Mouse (Mus musculus) midbrain, embryonic 12.5 days (tissue): ENCODE data around the gene Wbp1. TPM values are rescaled to one million over a fixed set of nuclear protein-coding genes. Genes with fewer than 3 reads are reported as not detected.
A peak's percentile ranks its signal among the peaks of the same experiment; 100 is the strongest.

Experiments used
- ATAC-seq: fragments of 200-750 bp; cut with Nextera tagmentation; 2 replicates; pipeline ENCODE4 v1.8.0; 2017; ENCODE audit warnings: low read depth, moderate TSS enrichment, moderate library complexity; ENCODE audit not compliant: low FRiP score
- H3K27ac ChIP-seq: fragments of 300-500 bp; sonication (generic); replicated peaks from 2 replicates; pipeline ENCODE4 v1.5.1; 2016; ENCODE audit warnings: mild to moderate bottlenecking
- H3K27me3 ChIP-seq: fragments of 300-500 bp; sonication (generic); 2 replicates; pipeline ENCODE4 v1.6.1; 2016; ENCODE audit warnings: mild to moderate bottlenecking
- H3K36me3 ChIP-seq: fragments of 300-500 bp; sonication (generic); 2 replicates; pipeline ENCODE4 v1.6.1; 2016
- H3K4me1 ChIP-seq: fragments of 300-500 bp; sonication (generic); 2 replicates; pipeline ENCODE4 v1.6.1; 2016
- H3K4me2 ChIP-seq: fragments of 300-500 bp; sonication (generic); replicated peaks from 2 replicates; pipeline ENCODE4 v1.6.1; 2016; ENCODE audit warnings: mild to moderate bottlenecking, moderate library complexity
- H3K4me3 ChIP-seq: fragments of 300-500 bp; sonication (generic); 2 replicates; pipeline ENCODE4 v1.5.1; 2016; ENCODE audit warnings: mild to moderate bottlenecking
- H3K9ac ChIP-seq: fragments of 300-500 bp; sonication (generic); replicated peaks from 2 replicates; pipeline ENCODE4 v1.6.1; 2016; ENCODE audit warnings: mild to moderate bottlenecking, moderate library complexity
- H3K9me3 ChIP-seq: fragments of 300-500 bp; sonication (generic); 2 replicates; pipeline ENCODE4 v1.6.1; 2016; ENCODE audit warnings: mild to moderate bottlenecking
- WGBS: fragments of 180-500 bp; shearing (Covaris S2); methylation state at CpG from one replicate; pipeline ENCODE4 v1.1.7; 2016; 5-methylcytosine and 5-hydroxymethylcytosine counted together
- polyA plus RNA-seq: library from polyadenylated mRNA; unstranded; fragments of >200 nt; fragmentation: Nextera tagmentation; extraction: Ambion mirVana; gene quantifications from 2 replicates; pipeline ENCODE4 v1.2.1, GENCODE M21; 2016

The Wbp1 gene
- polyA plus RNA-seq, 1 experiment from 2014 or later: 223 TPM

GRCm38 (mm10) chr6:83122961-83123360, 1.6 kb upstream of the Wbp1 start:
- Histone ChIP-seq H3K27ac (no peak overlapping the region), H3K4me2 (peak overlapping the region; percentile 96), H3K4me3 (peak overlapping the region; percentile 84; the same call in 1 of the 2 replicates), H3K9ac (peak overlapping the region; percentile 95; the same call in 1 of the 2 replicates), H3K36me3 (peaks cover 19% of the 10 kb centered on the region), H3K27me3 (no peaks in the 10 kb centered on the region), H3K4me1 (peaks cover 57% of the 10 kb centered on the region), H3K9me3 (no peaks in the 10 kb centered on the region)
- 82% methylated on average over 5 of the region's 5 CpGs for WGBS
- ATAC-seq: no peak

- under 1% methylated on average over 47 of the region's 52 CpGs for WGBS
- Histone ChIP-seq H3K36me3 (peaks cover 27% of the 10 kb centered on the region), H3K9me3 (no peaks in the 10 kb centered on the region), H3K27ac (peak overlapping the region; percentile 99), H3K9ac (peak overlapping the region; percentile 95), H3K4me1 (peaks cover 62% of the 10 kb centered on the region), H3K4me2 (peak overlapping the region; percentile 96), H3K27me3 (no peaks in the 10 kb centered on the region), H3K4me3 (peak overlapping the region; percentile 84)
- peak; percentile 1 for ATAC-seq
Measured at GRCm38 (mm10) chr6:83121863-83122710, 728 bp upstream of the Wbp1 start.

- Histone ChIP-seq H3K9ac (peak overlapping the region; percentile 89), H3K36me3 (peaks cover 30% of the 10 kb centered on the region), H3K4me1 (peaks cover 74% of the 10 kb centered on the region), H3K27ac (peak overlapping the region; percentile 99; the same call in 1 of the 2 replicates), H3K27me3 (no peaks in the 10 kb centered on the region), H3K9me3 (no peaks in the 10 kb centered on the region), H3K4me2 (peak overlapping the region; percentile 78), H3K4me3 (peak overlapping the region; percentile 84)
- no peak for ATAC-seq
- WGBS: 62% methylated on average over 7 of the region's 7 CpGs
Measured at GRCm38 (mm10) chr6:83119734-83120051, 1.7 kb downstream of the Wbp1 start.

DNA sequence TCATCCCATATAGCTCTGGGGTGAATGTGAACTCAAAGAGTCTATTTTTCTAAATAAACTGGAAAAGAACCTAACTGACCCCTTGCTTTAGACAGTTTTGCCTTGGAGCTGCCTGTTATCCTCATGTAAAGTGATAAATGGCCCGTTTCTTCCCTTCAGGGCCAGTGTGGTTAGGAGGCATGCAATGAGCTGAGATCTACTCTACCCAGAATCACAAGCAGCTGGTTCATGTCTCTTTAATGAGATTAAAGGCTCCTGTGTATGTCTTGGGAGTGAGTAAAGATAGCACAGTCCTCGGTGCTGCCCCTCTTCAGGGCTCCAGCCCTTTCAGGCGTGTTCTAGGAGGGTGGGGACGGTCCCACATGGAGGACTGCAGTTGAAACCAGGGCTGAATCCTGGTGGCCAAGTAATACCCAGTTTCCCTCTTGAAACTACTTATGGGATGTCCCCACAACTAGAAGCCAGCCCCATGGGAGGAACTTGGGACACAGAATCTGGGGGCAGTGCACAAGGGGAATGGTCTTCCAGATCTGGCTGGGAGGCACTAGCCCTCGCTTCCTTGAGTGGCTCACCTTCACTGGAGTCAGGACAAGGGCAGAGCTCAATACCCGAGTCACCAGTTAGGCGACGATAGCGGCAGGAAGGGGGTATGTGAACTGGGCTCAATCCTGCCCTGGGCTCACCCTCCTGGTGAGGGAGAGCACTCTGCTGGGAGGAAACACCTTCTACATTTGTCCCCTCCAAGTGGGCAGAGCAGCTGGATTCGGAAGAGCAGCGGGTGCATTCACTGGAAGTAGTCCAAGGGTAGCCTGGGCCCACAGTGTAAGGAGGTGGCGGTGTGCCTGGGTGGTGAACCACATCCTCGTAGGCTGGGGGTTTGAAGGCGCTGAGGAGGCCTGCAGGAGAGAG, 2.3 kb downstream of the Wbp1 start:
- WGBS: 87% methylated on average over 14 of the region's 14 CpGs
- H3K4me3 ChIP-seq: peak overlapping the region; percentile 84; the same call in 1 of the 2 replicates
- no peak for ATAC-seq
- 0 out of 2 replicates have a peak overlapping the region, but pooled peaks have one; percentile 89 for H3K9ac ChIP-seq
- H3K9me3 ChIP-seq: no peaks in the 10 kb centered on the region
- no peaks in the 10 kb centered on the region for H3K27me3 ChIP-seq
- H3K36me3 ChIP-seq: peaks cover 30% of the 10 kb centered on the region
- H3K4me1 ChIP-seq: peaks cover 72% of the 10 kb centered on the region
- peak overlapping the region; percentile 78 for H3K4me2 ChIP-seq
- H3K27ac ChIP-seq: peak overlapping the region; percentile 10; the same call in 1 of the 2 replicates

DNA sequence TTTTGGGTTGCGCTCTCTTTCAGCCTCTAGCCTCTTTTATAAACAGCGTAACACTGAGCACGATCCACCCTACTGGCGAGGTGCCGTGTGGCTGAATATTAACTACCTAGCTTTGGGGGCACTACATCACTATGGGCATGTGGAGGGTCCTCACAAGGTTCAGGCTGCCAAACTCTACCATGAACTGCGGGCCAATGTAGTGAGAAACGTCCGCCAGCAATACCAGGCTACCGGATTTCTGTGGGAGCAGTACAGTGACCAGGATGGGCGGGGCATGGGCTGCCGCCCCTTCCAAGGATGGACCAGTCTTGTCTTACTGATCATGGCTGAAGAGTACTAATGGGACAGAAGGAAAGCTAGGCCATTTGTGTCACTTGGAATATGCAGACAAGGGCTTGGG, 3.0 kb downstream of the Wbp1 start:
- H3K4me1 ChIP-seq: peaks cover 65% of the 10 kb centered on the region
- WGBS: 84% methylated on average over 11 of the region's 11 CpGs
- no peak overlapping the region for H3K9ac ChIP-seq
- no peak overlapping the region; the same call in 1 of the 2 replicates for H3K27ac ChIP-seq
- H3K4me2 ChIP-seq: 0 out of 2 replicates have a peak overlapping the region, but pooled peaks have one; percentile 4
- H3K9me3 ChIP-seq: no peaks in the 10 kb centered on the region
- no peaks in the 10 kb centered on the region for H3K27me3 ChIP-seq
- ATAC-seq: no peak
- H3K36me3 ChIP-seq: peaks cover 30% of the 10 kb centered on the region
- H3K4me3 ChIP-seq: no peak overlapping the region

GRCm38 (mm10) chr6:83117616-83118015, 3.7 kb downstream of the Wbp1 start:
- no peak for ATAC-seq
- peak overlapping the region; percentile 24; the same call in 1 of the 2 replicates for H3K9ac ChIP-seq
- no peak overlapping the region for H3K27ac ChIP-seq
- peaks cover 30% of the 10 kb centered on the region for H3K36me3 ChIP-seq
- peak overlapping the region; percentile 6; the same call in 1 of the 2 replicates for H3K4me3 ChIP-seq
- H3K27me3 ChIP-seq: no peaks in the 10 kb centered on the region
- 88% methylated on average over 13 of the region's 13 CpGs for WGBS
- H3K4me2 ChIP-seq: no peak overlapping the region
- H3K4me1 ChIP-seq: peaks cover 57% of the 10 kb centered on the region
- no peaks in the 10 kb centered on the region for H3K9me3 ChIP-seq

DNA sequence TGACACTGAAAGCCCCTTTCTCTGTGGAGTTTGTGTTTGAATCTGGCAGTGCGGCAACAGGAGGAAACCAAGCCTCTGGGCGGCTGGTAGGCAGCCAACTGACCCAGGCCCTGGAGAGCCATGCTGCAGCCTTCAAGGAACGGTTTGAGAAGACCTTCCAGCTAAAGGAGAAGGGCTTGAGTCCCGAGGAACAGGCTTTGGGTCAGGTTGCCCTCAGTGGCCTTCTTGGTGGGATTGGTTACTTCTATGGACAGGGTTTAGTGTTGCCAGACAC, 4.3 kb downstream of the Wbp1 start:
- H3K9ac ChIP-seq: no peak overlapping the region
- H3K4me3 ChIP-seq: peak overlapping the region; percentile 78; the same call in 1 of the 2 replicates
- H3K27me3 ChIP-seq: no peaks in the 10 kb centered on the region
- H3K9me3 ChIP-seq: no peaks in the 10 kb centered on the region
- H3K4me1 ChIP-seq: peaks cover 52% of the 10 kb centered on the region
- H3K36me3 ChIP-seq: peaks cover 30% of the 10 kb centered on the region
- H3K4me2 ChIP-seq: peak overlapping the region; percentile 95; the same call in 1 of the 2 replicates
- H3K27ac ChIP-seq: no peak overlapping the region
- ATAC-seq: no peak
- 86% methylated on average over 4 of the region's 4 CpGs for WGBS

- Histone ChIP-seq H3K27ac (no peak overlapping the region), H3K4me1 (peaks cover 52% of the 10 kb centered on the region), H3K36me3 (peaks cover 30% of the 10 kb centered on the region)
Measured at GRCm38 (mm10) chr6:83116373-83117164, 4.8 kb downstream of the Wbp1 start.

DNA sequence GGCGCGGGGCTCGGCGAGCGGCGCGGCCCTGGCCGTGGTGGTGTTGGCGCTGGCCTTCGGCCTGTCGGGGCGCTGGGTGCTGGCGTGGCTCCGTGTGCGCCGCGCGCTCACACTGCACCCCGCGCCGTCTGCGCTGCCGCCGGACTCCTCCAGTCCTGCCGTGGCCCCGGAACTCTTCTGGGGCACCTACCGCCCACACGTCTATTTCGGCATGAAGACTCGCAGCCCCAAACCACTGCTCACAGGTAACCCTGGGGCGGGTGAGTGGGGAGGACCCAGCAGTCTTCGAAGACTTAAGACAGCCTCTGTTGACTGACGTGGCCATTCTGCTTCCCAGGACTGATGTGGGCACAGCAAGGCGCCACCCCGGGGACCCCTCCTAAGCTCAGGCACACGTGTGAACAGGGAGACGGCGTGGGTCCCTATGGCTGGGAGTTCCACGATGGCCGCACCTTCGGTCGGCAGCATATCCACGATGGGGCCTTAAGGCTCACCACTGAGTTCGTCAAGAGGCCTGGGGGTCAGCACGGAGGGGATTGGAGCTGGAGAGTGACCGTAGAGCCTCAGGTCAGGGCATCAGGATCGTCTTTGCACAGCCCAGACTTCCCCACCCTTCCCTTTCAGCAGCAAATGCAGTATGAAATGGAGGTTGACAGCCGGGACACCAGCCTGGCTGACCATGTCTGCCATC, 5.5 kb downstream of the Wbp1 start:
- Histone ChIP-seq H3K36me3 (peaks cover 30% of the 10 kb centered on the region), H3K4me1 (peaks cover 52% of the 10 kb centered on the region), H3K27me3 (no peaks in the 10 kb centered on the region), H3K4me2 (peak overlapping the region; percentile 95), H3K9me3 (no peaks in the 10 kb centered on the region), H3K9ac (peak overlapping the region; percentile 85), H3K27ac (peak overlapping the region; percentile 78), H3K4me3 (peak overlapping the region; percentile 78)
- WGBS: 2% methylated on average over 41 of the region's 48 CpGs
- peak; percentile 72 for ATAC-seq

More at GRCm38 (mm10) chr6:83116373-83117164, 4.8 kb downstream of the Wbp1 start:
- Histone ChIP-seq H3K9ac (peak overlapping the region; percentile 85), H3K27me3 (no peaks in the 10 kb centered on the region), H3K4me2 (peak overlapping the region; percentile 95), H3K9me3 (no peaks in the 10 kb centered on the region), H3K4me3 (peak overlapping the region; percentile 78)
- 82% methylated on average over 11 of the region's 11 CpGs for WGBS
- ATAC-seq: no peak

DNA sequence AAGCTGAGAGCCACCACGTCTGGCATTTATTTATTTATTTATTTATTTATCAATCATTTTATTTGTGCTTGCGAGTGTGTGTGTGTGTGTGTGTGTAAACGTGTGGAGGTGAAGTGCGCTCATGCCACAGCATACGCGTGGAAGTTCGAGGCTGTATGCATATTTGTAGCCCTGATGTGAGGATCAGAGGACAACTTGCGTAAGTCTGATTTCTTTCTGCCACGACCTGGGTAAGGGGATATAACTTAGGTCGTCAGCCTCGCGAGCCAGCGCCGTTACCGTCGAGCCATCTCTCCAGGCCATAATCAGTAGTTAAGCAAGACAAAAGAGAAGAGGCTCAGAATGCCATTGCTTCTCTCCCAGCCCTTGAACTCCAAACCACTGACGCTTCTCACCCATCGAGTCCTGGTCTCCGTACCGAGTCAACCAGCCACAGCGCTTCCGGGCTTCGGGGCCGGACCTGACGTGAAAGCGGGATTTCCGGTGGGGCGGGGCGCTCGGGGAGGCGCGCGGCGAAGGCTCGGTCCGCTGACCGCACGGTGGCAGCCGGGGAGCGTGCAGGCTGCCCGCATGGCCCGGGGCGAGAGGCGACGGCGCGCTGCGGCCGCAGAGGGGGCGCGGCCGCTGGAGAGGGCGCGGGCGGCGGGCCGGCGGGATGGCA, 6.2 kb downstream of the Wbp1 start, which contains the start of gene Mogs:
Gene Mogs, plus strand, starts transcription at position 486 of the 661 bp plus-strand sequence.
- WGBS: 1% methylated on average over 51 of the region's 58 CpGs
- peak within 1 kb of the TSS; percentile 78 for H3K4me3 ChIP-seq
- H3K4me2 ChIP-seq: peak within 1 kb of the TSS; percentile 95
- H3K27ac ChIP-seq: peak within 1 kb of the TSS; percentile 78
- ATAC-seq: peak; percentile 90
- H3K27me3 ChIP-seq: no peaks in the 10 kb centered on the region
- peaks cover 30% of the 10 kb centered on the region for H3K36me3 ChIP-seq
- H3K9ac ChIP-seq: peak within 1 kb of the TSS; percentile 85
- H3K9me3 ChIP-seq: no peaks in the 10 kb centered on the region
- peaks cover 46% of the 10 kb centered on the region for H3K4me1 ChIP-seq
